Mouse (Mus musculus): ENCODE data around the gene Mob1a.
A peak's percentile ranks its signal among the peaks of the same experiment; 100 is the strongest.

Gene Mob1a

DNA sequence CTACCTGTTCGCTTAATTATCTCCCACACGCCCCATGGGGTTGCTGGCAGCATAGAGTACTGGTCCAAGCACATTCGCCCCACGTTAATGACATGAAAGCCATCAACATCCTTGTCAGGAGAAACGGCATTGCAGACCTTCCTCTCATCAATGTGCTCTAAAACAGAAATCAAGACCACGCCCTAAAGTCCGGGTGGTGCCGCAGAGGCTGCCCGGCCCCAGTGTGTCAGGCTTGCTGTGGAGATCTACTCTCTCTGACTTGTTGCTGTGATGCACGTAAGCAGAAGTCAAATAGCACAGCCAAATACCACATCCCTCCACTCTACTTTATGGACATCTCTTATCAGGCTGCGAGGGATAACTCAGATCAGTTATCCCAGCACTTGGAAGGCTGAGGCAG, 14.6 kb upstream of the Mob1a start:
- Histone ChIP-seq H3K27me3 (ENCODE audit: insufficient read depth, low read length) (no peaks in the 10 kb centered on the region), H3K4me3 (replicated peaks; ENCODE audit: low read length) (no peak overlapping the region), H3K4me1 (replicated peaks; ENCODE audit: low read depth, low read length) (peaks cover 15% of the 10 kb centered on the region), H3K36me3 (ENCODE audit: insufficient read depth, low read length) (peaks cover 82% of the 10 kb centered on the region), H3K9me3 (ENCODE audit: low read length) (no peaks in the 10 kb centered on the region)
- TF ChIP-seq POU5F1 (IDR thresholded peaks at IDR 0.05; ENCODE audit: borderline replicate concordance, low read length) (no peak), CTCF (conservative IDR thresholded peaks at IDR 0.05; ENCODE audit: low read length) (no peak), NANOG (IDR thresholded peaks at IDR 0.05; ENCODE audit: borderline replicate concordance, low read length) (no peak)

DNA sequence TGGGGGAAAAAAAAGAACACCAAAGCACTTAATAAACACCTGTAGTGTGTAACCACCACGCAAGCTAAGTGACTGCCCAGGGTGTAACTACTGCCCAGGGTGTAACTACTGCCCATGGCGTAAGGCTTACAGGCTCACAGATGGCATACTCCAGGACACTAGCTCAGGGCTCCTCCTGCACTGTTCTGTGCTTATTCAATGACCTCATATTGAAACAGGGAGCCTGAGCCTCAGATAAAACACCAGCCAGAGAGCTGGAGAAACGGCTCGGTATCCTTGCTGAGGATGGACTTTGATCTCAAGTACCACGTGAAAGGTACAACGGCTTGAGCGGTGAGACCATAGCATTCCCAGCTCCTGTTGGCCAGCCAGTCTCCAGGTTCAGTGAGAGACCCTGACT, 13.8 kb upstream of the Mob1a start:
- Histone ChIP-seq H3K9me3 (ENCODE audit: low read length) (no peaks in the 10 kb centered on the region), H3K4me3 (replicated peaks; ENCODE audit: low read length) (no peak overlapping the region), H3K36me3 (ENCODE audit: insufficient read depth, low read length) (peaks cover 74% of the 10 kb centered on the region), H3K27me3 (ENCODE audit: insufficient read depth, low read length) (no peaks in the 10 kb centered on the region), H3K4me1 (replicated peaks; ENCODE audit: low read depth, low read length) (peaks cover 22% of the 10 kb centered on the region)
- TF ChIP-seq CTCF (conservative IDR thresholded peaks at IDR 0.05; ENCODE audit: low read length) (no peak), NANOG (IDR thresholded peaks at IDR 0.05; ENCODE audit: borderline replicate concordance, low read length) (no peak), POU5F1 (IDR thresholded peaks at IDR 0.05; ENCODE audit: borderline replicate concordance, low read length) (no peak)

DNA sequence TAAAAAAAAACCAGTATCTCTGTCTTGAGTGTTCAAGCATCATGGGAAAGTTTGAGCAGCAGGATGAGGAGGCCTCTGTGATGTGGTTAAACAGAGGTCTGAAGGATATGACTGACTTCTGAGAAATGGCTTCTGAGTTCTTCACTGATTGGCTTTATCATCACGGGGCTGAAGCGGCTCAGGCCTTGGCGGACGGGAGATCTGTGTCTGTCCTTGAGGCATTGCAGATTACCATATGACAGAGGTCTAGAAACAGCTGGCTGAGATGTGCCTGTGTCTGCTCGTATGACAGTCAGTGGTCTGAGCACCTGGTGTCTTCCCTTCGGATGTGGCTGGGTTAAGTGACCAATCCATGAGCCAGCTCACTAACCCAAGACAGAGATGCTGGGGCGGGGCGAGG, 13.3 kb upstream of the Mob1a start:
- no peaks in the 10 kb centered on the region for H3K9me3 ChIP-seq (ENCODE audit: low read length)
- H3K4me1 ChIP-seq (replicated peaks; ENCODE audit: low read depth, low read length): peaks cover 22% of the 10 kb centered on the region
- H3K27me3 ChIP-seq (ENCODE audit: insufficient read depth, low read length): no peaks in the 10 kb centered on the region
- H3K36me3 ChIP-seq (ENCODE audit: insufficient read depth, low read length): peaks cover 69% of the 10 kb centered on the region
- H3K4me3 ChIP-seq (replicated peaks; ENCODE audit: low read length): no peak overlapping the region
- no peak for TF ChIP-seq CTCF (conservative IDR thresholded peaks at IDR 0.05; ENCODE audit: low read length)
- TF ChIP-seq POU5F1 (IDR thresholded peaks at IDR 0.05; ENCODE audit: borderline replicate concordance, low read length): no peak
- TF ChIP-seq NANOG (IDR thresholded peaks at IDR 0.05; ENCODE audit: borderline replicate concordance, low read length): no peak

GRCm38 (mm10) chr6:83315293-83315692, 10.5 kb upstream of the Mob1a start:
- H3K9me3 ChIP-seq (ENCODE audit: low read length): no peaks in the 10 kb centered on the region
- H3K36me3 ChIP-seq (ENCODE audit: insufficient read depth, low read length): peaks cover 42% of the 10 kb centered on the region
- TF ChIP-seq POU5F1 (IDR thresholded peaks at IDR 0.05; ENCODE audit: borderline replicate concordance, low read length) (no peak), NANOG (IDR thresholded peaks at IDR 0.05; ENCODE audit: borderline replicate concordance, low read length) (no peak), CTCF (conservative IDR thresholded peaks at IDR 0.05; ENCODE audit: low read length) (no peak)
- H3K4me1 ChIP-seq (replicated peaks; ENCODE audit: low read depth, low read length): peaks cover 25% of the 10 kb centered on the region
- no peak overlapping the region for H3K4me3 ChIP-seq (replicated peaks; ENCODE audit: low read length)
- H3K27me3 ChIP-seq (ENCODE audit: insufficient read depth, low read length): 0 out of 2 replicates have a peak, but pooled peaks cover 2% of the 10 kb centered on the region

GRCm38 (mm10) chr6:83316022-83316421, 9.8 kb upstream of the Mob1a start:
- Histone ChIP-seq H3K4me3 (replicated peaks; ENCODE audit: low read length) (peak overlapping the region; percentile 99), H3K4me1 (replicated peaks; ENCODE audit: low read depth, low read length) (peaks cover 25% of the 10 kb centered on the region), H3K9me3 (ENCODE audit: low read length) (no peaks in the 10 kb centered on the region), H3K36me3 (ENCODE audit: insufficient read depth, low read length) (peaks cover 34% of the 10 kb centered on the region), H3K27me3 (ENCODE audit: insufficient read depth, low read length) (0 out of 2 replicates have a peak, but pooled peaks cover 2% of the 10 kb centered on the region)
- TF ChIP-seq POU5F1 (IDR thresholded peaks at IDR 0.05; ENCODE audit: borderline replicate concordance, low read length) (no peak), CTCF (conservative IDR thresholded peaks at IDR 0.05; ENCODE audit: low read length) (no peak), NANOG (IDR thresholded peaks at IDR 0.05; ENCODE audit: borderline replicate concordance, low read length) (no peak)

- Histone ChIP-seq H3K4me1 (replicated peaks; ENCODE audit: low read depth, low read length) (peaks cover 25% of the 10 kb centered on the region), H3K4me3 (replicated peaks; ENCODE audit: low read length) (peak overlapping the region; percentile 99), H3K9me3 (ENCODE audit: low read length) (no peaks in the 10 kb centered on the region), H3K27me3 (ENCODE audit: insufficient read depth, low read length) (peaks cover 2% of the 10 kb centered on the region; the same call in 1 of the 2 replicates), H3K36me3 (ENCODE audit: insufficient read depth, low read length) (peaks cover 22% of the 10 kb centered on the region)
- no peak for TF ChIP-seq POU5F1 (IDR thresholded peaks at IDR 0.05; ENCODE audit: borderline replicate concordance, low read length)
- TF ChIP-seq CTCF (conservative IDR thresholded peaks at IDR 0.05; ENCODE audit: low read length): peak; percentile 52
- no peak for TF ChIP-seq NANOG (IDR thresholded peaks at IDR 0.05; ENCODE audit: borderline replicate concordance, low read length)
Measured at GRCm38 (mm10) chr6:83317108-83317741, 8.6 kb upstream of the Mob1a start.

DNA sequence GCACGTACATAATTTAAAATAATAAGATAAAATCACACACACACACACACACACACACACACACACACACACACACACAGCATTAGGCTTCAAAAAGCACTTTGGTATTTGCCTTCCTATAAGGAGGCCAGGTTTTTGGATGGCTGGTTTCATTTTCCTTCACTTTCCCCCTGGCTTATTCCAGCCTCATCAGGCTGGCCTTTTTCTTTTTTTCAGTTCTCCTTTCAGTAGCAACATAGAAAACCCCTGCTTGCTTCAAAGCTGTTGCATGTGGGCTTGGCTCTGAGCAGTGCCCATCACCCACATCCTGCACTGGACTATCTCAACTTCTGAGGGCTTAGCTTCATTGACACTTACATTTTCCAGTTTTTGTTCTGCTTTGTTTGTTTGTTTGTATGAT, 3.9 kb upstream of the Mob1a start:
- Histone ChIP-seq H3K36me3 (ENCODE audit: insufficient read depth, low read length) (no peaks in the 10 kb centered on the region), H3K4me1 (replicated peaks; ENCODE audit: low read depth, low read length) (peaks cover 14% of the 10 kb centered on the region), H3K27me3 (ENCODE audit: insufficient read depth, low read length) (peaks cover 2% of the 10 kb centered on the region; the same call in 1 of the 2 replicates), H3K4me3 (replicated peaks; ENCODE audit: low read length) (no peak overlapping the region), H3K9me3 (ENCODE audit: low read length) (no peaks in the 10 kb centered on the region)
- TF ChIP-seq CTCF (conservative IDR thresholded peaks at IDR 0.05; ENCODE audit: low read length) (no peak), POU5F1 (IDR thresholded peaks at IDR 0.05; ENCODE audit: borderline replicate concordance, low read length) (no peak), NANOG (IDR thresholded peaks at IDR 0.05; ENCODE audit: borderline replicate concordance, low read length) (no peak)

DNA sequence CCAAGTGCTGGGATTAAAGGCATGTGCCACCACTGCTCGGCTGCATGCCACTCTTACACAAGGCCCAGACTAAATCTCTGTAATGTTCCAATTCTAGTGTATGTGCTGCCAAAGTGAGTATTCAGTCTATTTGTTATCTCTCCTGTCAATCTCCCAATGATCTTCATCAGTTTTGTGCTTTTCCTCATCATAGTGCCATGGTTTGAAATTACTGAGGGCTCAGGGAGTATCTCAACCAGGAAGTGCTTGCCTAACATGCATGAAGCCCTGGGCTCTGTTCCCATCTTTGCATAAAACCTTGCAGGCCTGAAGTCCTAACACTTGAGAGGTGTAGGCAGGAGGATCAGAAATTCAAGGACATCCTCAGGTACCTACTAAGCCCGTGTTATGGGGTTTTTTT, 3.0 kb upstream of the Mob1a start:
- Histone ChIP-seq H3K4me3 (replicated peaks; ENCODE audit: low read length) (no peak overlapping the region), H3K27me3 (ENCODE audit: insufficient read depth, low read length) (peaks cover 2% of the 10 kb centered on the region; the same call in 1 of the 2 replicates), H3K4me1 (replicated peaks; ENCODE audit: low read depth, low read length) (peaks cover 18% of the 10 kb centered on the region), H3K9me3 (ENCODE audit: low read length) (no peaks in the 10 kb centered on the region), H3K36me3 (ENCODE audit: insufficient read depth, low read length) (no peaks in the 10 kb centered on the region)
- TF ChIP-seq POU5F1 (IDR thresholded peaks at IDR 0.05; ENCODE audit: borderline replicate concordance, low read length): no peak
- no peak for TF ChIP-seq CTCF (conservative IDR thresholded peaks at IDR 0.05; ENCODE audit: low read length)
- TF ChIP-seq NANOG (IDR thresholded peaks at IDR 0.05; ENCODE audit: borderline replicate concordance, low read length): no peak

Data from E14TG2a.4 (cell line).